Mouse (Mus musculus) brain, embryonic 14.5 days (tissue): ENCODE data around the gene Ifitm1.

ENCODE experiments used
- CTCF ChIP-seq: fragments of 200-500 bp; IDR thresholded peaks from 2 replicates; pipeline ENCODE4 v1.5.1; 2012; ENCODE audit warnings: inconsistent platforms, mild to moderate bottlenecking, moderate library complexity, borderline replicate concordance; ENCODE audit not compliant: insufficient read depth, insufficient read length; ENCODE audit errors: extremely low read depth
- POLR2A ChIP-seq: fragments of 200-500 bp; IDR thresholded peaks from 2 replicates; pipeline ENCODE4 v1.6.1; 2012; ENCODE audit warnings: mild to moderate bottlenecking, inconsistent platforms, borderline replicate concordance; ENCODE audit not compliant: poor library complexity, insufficient read depth, insufficient read length, severe bottlenecking; ENCODE audit errors: extremely low read depth

DNA sequence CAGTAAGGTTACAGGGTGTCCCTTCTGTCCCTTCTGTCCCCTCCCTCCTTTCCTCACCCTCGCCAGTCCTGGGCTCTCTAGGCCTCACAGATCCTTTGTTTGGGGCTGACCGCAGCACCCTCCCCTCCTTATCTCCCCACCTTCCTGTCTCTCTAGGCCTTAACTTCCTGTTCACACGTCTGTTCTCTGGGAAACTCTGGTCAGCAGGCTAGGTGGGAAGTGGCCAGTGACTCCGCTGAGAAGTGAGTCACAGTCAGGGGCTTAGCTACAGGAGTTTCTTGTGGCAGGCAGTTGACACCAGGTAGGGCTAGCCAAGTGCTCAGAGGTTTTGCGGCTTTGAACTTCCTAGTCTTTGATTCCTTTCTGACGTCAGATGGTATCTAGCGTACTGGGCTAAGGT, 20.0 kb upstream of the Ifitm1 start:
- TF ChIP-seq POLR2A: no peak
- TF ChIP-seq CTCF: no peak
